Mouse (Mus musculus) intestine, embryonic 14.5 days (tissue): ENCODE results near the gene Jmjd1c. TPM values are rescaled to one million over a fixed set of nuclear protein-coding genes. Genes with fewer than 3 reads are reported as not detected.

Experiments used
- ATAC-seq: fragments of 200-750 bp; cut with Nextera tagmentation; replicated peaks from 2 replicates; pipeline ENCODE4 v1.8.0; 2017; ENCODE audit warnings: low read depth, moderate number of reproducible peaks, moderate TSS enrichment, moderate library complexity; ENCODE audit not compliant: low FRiP score, low TSS enrichment
- DNase-seq: peaks from one replicate; pipeline ENCODE4 v3.0.0-alpha.2; 2018; ENCODE audit warnings: low spot score
- H3K27ac ChIP-seq: fragments of 300-500 bp; sonication (generic); 2 replicates; pipeline ENCODE4 v1.5.1; 2014; ENCODE audit warnings: low read depth, mild to moderate bottlenecking, control low read depth
- H3K27me3 ChIP-seq: fragments of 300-500 bp; sonication (generic); replicated peaks from 2 replicates; pipeline ENCODE4 v1.6.1; 2014; ENCODE audit warnings: low read length, control low read depth; ENCODE audit not compliant: control insufficient read depth, insufficient read depth
- H3K36me3 ChIP-seq: fragments of 300-500 bp; sonication (generic); 2 replicates; pipeline ENCODE4 v1.6.1; 2014; ENCODE audit warnings: low read length, control low read depth; ENCODE audit not compliant: control insufficient read depth, insufficient read depth
- H3K4me1 ChIP-seq: fragments of 300-500 bp; sonication (generic); replicated peaks from 2 replicates; pipeline ENCODE4 v1.6.1; 2014; ENCODE audit warnings: low read length, control low read depth, mixed read lengths; ENCODE audit not compliant: control insufficient read depth, insufficient read depth
- H3K4me2 ChIP-seq: fragments of 300-500 bp; sonication (generic); 2 replicates; pipeline ENCODE4 v1.6.1; 2014; ENCODE audit warnings: low read length
- H3K4me3 ChIP-seq: fragments of 300-500 bp; sonication (generic); 2 replicates; pipeline ENCODE4 v1.5.1; 2014; ENCODE audit warnings: low read depth, low read length, control low read depth, mixed read lengths
- H3K9ac ChIP-seq: fragments of 300-500 bp; sonication (generic); 2 replicates; pipeline ENCODE4 v1.6.1; 2014; ENCODE audit warnings: mild to moderate bottlenecking, low read length
- H3K9me3 ChIP-seq: fragments of 300-500 bp; sonication (generic); 2 replicates; pipeline ENCODE4 v1.6.1; 2016; ENCODE audit warnings: low read length, control low read depth; ENCODE audit not compliant: control insufficient read depth
- WGBS: fragments of 180-500 bp; shearing (Covaris S2); extraction: QIAGEN DNeasy Blood & Tissue Kit; methylation state at CpG from one replicate; pipeline ENCODE4 v1.1.7; 2014; 5-methylcytosine and 5-hydroxymethylcytosine counted together
- polyA plus RNA-seq: library from polyadenylated mRNA; unstranded; fragments of >200 nt; fragmentation: Nextera tagmentation; extraction: Ambion mirVana; gene quantifications from 2 replicates; pipeline ENCODE4 v1.2.1, GENCODE M21; 2014

The Jmjd1c gene
- polyA plus RNA-seq, 1 experiment from 2014 or later, result 47.5 TPM

GRCm38 (mm10) chr10:67296482-67297152, 200.7 kb downstream of the Jmjd1c start:
- no peak overlapping the region for H3K4me3 ChIP-seq
- no peaks in the 10 kb centered on the region for H3K9me3 ChIP-seq
- no peak overlapping the region for H3K4me2 ChIP-seq
- 81% methylated on average over 8 of the region's 8 CpGs for WGBS
- H3K9ac ChIP-seq, result no peak overlapping the region
- ATAC-seq (no peak), DNase-seq (no peak)
- no peaks in the 10 kb centered on the region for H3K4me1 ChIP-seq
- no peaks in the 10 kb centered on the region for H3K36me3 ChIP-seq
- no peaks in the 10 kb centered on the region for H3K27me3 ChIP-seq
- no peak overlapping the region for H3K27ac ChIP-seq

- Histone ChIP-seq H3K4me3 (no peak overlapping the region), H3K4me2 (no peak overlapping the region), H3K27me3 (no peaks in the 10 kb centered on the region), H3K27ac (no peak overlapping the region), H3K9me3 (no peaks in the 10 kb centered on the region), H3K36me3 (no peaks in the 10 kb centered on the region), H3K9ac (no peak overlapping the region), H3K4me1 (no peaks in the 10 kb centered on the region)
- WGBS, result 89% methylated on average over 17 of the region's 17 CpGs
- no peak for DNase-seq
- ATAC-seq, result no peak
These were observed 201.4 kb downstream of the Jmjd1c start for GRCm38 (mm10) chr10:67297175-67297855.

- H3K9ac ChIP-seq, result no peak overlapping the region
- no peaks in the 10 kb centered on the region for H3K27me3 ChIP-seq
- H3K4me2 ChIP-seq, result no peak overlapping the region
- DNase-seq, result no peak
- 43% methylated on average over 5 of the region's 5 CpGs for WGBS
- no peak overlapping the region for H3K27ac ChIP-seq
- no peaks in the 10 kb centered on the region for H3K9me3 ChIP-seq
- no peaks in the 10 kb centered on the region for H3K4me1 ChIP-seq
- H3K4me3 ChIP-seq, result no peak overlapping the region
- ATAC-seq, result no peak
- H3K36me3 ChIP-seq, result no peaks in the 10 kb centered on the region
These were observed 202.9 kb downstream of the Jmjd1c start for GRCm38 (mm10) chr10:67298856-67299255.

GRCm38 (mm10) chr10:67299285-67299684, 203.4 kb downstream of the Jmjd1c start:
- Histone ChIP-seq H3K4me1 (no peaks in the 10 kb centered on the region), H3K4me2 (no peak overlapping the region), H3K4me3 (no peak overlapping the region), H3K9ac (no peak overlapping the region), H3K9me3 (no peaks in the 10 kb centered on the region), H3K27me3 (no peaks in the 10 kb centered on the region), H3K36me3 (no peaks in the 10 kb centered on the region), H3K27ac (no peak overlapping the region)
- DNase-seq (no peak), ATAC-seq (no peak)
- 77% methylated on average over 4 of the region's 4 CpGs for WGBS

- H3K27ac ChIP-seq, result no peak overlapping the region
- 90% methylated on average over 6 of the region's 6 CpGs for WGBS
- no peaks in the 10 kb centered on the region for H3K27me3 ChIP-seq
- H3K9me3 ChIP-seq, result no peaks in the 10 kb centered on the region
- no peaks in the 10 kb centered on the region for H3K4me1 ChIP-seq
- H3K36me3 ChIP-seq, result no peaks in the 10 kb centered on the region
- no peak overlapping the region for H3K4me2 ChIP-seq
- DNase-seq (no peak), ATAC-seq (no peak)
- H3K9ac ChIP-seq, result no peak overlapping the region
- no peak overlapping the region for H3K4me3 ChIP-seq
These were observed 205.1 kb downstream of the Jmjd1c start for GRCm38 (mm10) chr10:67301046-67301445.

- H3K4me3 ChIP-seq, result no peak overlapping the region
- H3K36me3 ChIP-seq, result no peaks in the 10 kb centered on the region
- no peak overlapping the region for H3K9ac ChIP-seq
- ATAC-seq (no peak), DNase-seq (no peak)
- no peaks in the 10 kb centered on the region for H3K4me1 ChIP-seq
- H3K27ac ChIP-seq, result no peak overlapping the region
- WGBS, result 47% methylated on average over 2 of the region's 2 CpGs
- no peak overlapping the region for H3K4me2 ChIP-seq
- no peaks in the 10 kb centered on the region for H3K27me3 ChIP-seq
- no peaks in the 10 kb centered on the region for H3K9me3 ChIP-seq
These were observed 206.4 kb downstream of the Jmjd1c start for GRCm38 (mm10) chr10:67302340-67302739.

Other genes with a start within 250 kb of the Jmjd1c start
- gene Reep3, start 820 bp downstream of the Jmjd1c start, polyA plus RNA-seq, result 35.7 and 38.2 TPM in 2 replicates
- gene Nrbf2, start 189.2 kb downstream of the Jmjd1c start, polyA plus RNA-seq, result 36.0 and 39.6 TPM in 2 replicates